Mouse (Mus musculus) embryonic fibroblast, embryonic 13.5 days (primary cell): ENCODE data around the gene Pithd1.
A peak's percentile ranks its signal among the peaks of the same experiment; 100 is the strongest.

Experiments
- CTCF ChIP-seq: IDR thresholded peaks from 2 replicates; pipeline ENCODE4 v1.5.1; 2011; ENCODE audit warnings: mild to moderate bottlenecking, control low read depth, low read length, moderate library complexity, borderline replicate concordance; ENCODE audit not compliant: insufficient read depth
- POLR2A ChIP-seq: IDR thresholded peaks from 2 replicates; pipeline ENCODE4 v1.6.1; 2011; ENCODE audit warnings: low read depth, mild to moderate bottlenecking, control low read depth, low read length, moderate library complexity

DNA sequence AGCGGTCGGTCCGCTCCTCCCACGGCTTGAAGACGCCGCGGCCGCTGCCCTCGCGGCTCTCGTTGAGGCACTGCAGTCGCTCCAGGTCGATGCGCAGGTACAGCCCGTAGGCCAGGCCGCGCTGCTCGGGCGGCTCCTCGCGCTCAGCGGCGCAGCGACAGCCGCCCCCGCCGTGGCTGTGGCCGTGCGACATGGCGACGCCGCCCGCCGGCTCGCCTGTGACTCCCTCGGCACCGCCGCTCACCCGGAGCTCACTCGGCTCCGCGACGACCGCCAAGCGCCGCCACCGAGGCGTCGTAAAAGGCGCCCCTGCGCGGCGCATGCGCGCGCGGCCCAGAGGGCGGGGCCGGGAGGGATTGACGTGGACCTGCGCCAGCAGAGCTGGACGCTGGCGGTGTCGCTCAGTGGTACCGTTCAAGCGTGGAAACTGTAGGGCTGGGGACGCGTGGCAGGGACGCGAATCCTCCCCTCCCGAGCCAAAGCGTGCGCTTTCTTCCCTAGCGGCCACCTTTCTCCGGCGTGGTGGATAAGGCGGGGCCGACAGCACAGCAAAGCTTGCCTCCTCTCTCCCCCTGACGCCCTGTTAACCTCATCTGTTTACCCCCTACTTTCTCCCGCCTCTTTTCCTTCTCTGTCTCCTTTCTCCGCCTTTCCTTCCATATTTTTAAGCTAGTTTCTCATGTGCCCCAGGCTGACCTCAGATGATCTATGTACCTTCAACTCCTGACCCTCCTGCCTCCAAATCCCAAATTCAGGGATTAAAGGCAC, at the start of gene Pithd1:
- no peak for TF ChIP-seq CTCF
- TF ChIP-seq POLR2A: peak; percentile 94
